Mouse (Mus musculus): ENCODE results near the gene 2410004P03Rik.

2410004P03Rik gene

GRCm38 (mm10) chr12:17011100-17011870 lies at the start of gene 2410004P03Rik:
2410004P03Rik (minus strand) TSS chr12:17011727.
- peak; percentile 44 for DNase-seq (ENCODE audit: low spot score)

- DNase-seq (ENCODE audit: low spot score): no peak
Measured at GRCm38 (mm10) chr12:17061183-17061722, 49.7 kb upstream of the 2410004P03Rik start.

GRCm38 (mm10) chr12:17058490-17058889 lies 47.0 kb upstream of the 2410004P03Rik start:
- DNase-seq (ENCODE audit: low spot score): no peak

GRCm38 (mm10) chr12:17057110-17057509 lies 45.6 kb upstream of the 2410004P03Rik start:
- no peak for DNase-seq (ENCODE audit: low spot score)

GRCm38 (mm10) chr12:17055766-17056165 lies 44.2 kb upstream of the 2410004P03Rik start:
- no peak for DNase-seq (ENCODE audit: low spot score)

- DNase-seq (ENCODE audit: low spot score): no peak
Measured at GRCm38 (mm10) chr12:17054691-17055090, 43.2 kb upstream of the 2410004P03Rik start.

- no peak for DNase-seq (ENCODE audit: low spot score)
Measured at GRCm38 (mm10) chr12:17052673-17053072, 41.1 kb upstream of the 2410004P03Rik start.

- no peak for DNase-seq (ENCODE audit: low spot score)
Measured at GRCm38 (mm10) chr12:17051057-17051456, 39.5 kb upstream of the 2410004P03Rik start.

- no peak for DNase-seq (ENCODE audit: low spot score)
Measured at GRCm38 (mm10) chr12:17049796-17050195, 38.3 kb upstream of the 2410004P03Rik start.

- DNase-seq (ENCODE audit: low spot score): no peak
Measured at GRCm38 (mm10) chr12:17048979-17049612, 37.6 kb upstream of the 2410004P03Rik start.

GRCm38 (mm10) chr12:17043311-17043710 lies 31.8 kb upstream of the 2410004P03Rik start:
- no peak for DNase-seq (ENCODE audit: low spot score)

GRCm38 (mm10) chr12:17040567-17040966 lies 29.0 kb upstream of the 2410004P03Rik start:
- no peak for DNase-seq (ENCODE audit: low spot score)

- no peak for DNase-seq (ENCODE audit: low spot score)
Measured at GRCm38 (mm10) chr12:17039415-17039814, 27.9 kb upstream of the 2410004P03Rik start.

- no peak for DNase-seq (ENCODE audit: low spot score)
Measured at GRCm38 (mm10) chr12:17038246-17038645, 26.7 kb upstream of the 2410004P03Rik start.

- no peak for DNase-seq (ENCODE audit: low spot score)
Measured at GRCm38 (mm10) chr12:17037053-17037610, 25.6 kb upstream of the 2410004P03Rik start.

- no peak for DNase-seq (ENCODE audit: low spot score)
Measured at GRCm38 (mm10) chr12:17036532-17036931, 25.0 kb upstream of the 2410004P03Rik start.

GRCm38 (mm10) chr12:17035128-17035527 lies 23.6 kb upstream of the 2410004P03Rik start:
- DNase-seq (ENCODE audit: low spot score): peak; percentile 59

GRCm38 (mm10) chr12:17034671-17035070 lies 23.1 kb upstream of the 2410004P03Rik start:
- DNase-seq (ENCODE audit: low spot score): no peak

GRCm38 (mm10) chr12:17033464-17033841 lies 21.9 kb upstream of the 2410004P03Rik start:
- no peak for DNase-seq (ENCODE audit: low spot score)

- peak; percentile 86 for DNase-seq (ENCODE audit: low spot score)
Measured at GRCm38 (mm10) chr12:17032694-17033463, 21.4 kb upstream of the 2410004P03Rik start.

- no peak for DNase-seq (ENCODE audit: low spot score)
Measured at GRCm38 (mm10) chr12:17024554-17025110, 13.1 kb upstream of the 2410004P03Rik start.

- peak; percentile 29 for DNase-seq (ENCODE audit: low spot score)
Measured at GRCm38 (mm10) chr12:17022145-17022544, 10.6 kb upstream of the 2410004P03Rik start.

Data from adipocyte (in vitro differentiated cells).